Mouse (Mus musculus): ENCODE data around the gene Gm21976. TPM values are rescaled to one million over a fixed set of nuclear protein-coding genes. Genes with fewer than 3 reads are reported as not detected.
A peak's percentile ranks its signal among the peaks of the same experiment; 100 is the strongest.

The Gm21976 gene
- polyA plus RNA-seq, 1 experiment from 2014 or later = not detected

DNA sequence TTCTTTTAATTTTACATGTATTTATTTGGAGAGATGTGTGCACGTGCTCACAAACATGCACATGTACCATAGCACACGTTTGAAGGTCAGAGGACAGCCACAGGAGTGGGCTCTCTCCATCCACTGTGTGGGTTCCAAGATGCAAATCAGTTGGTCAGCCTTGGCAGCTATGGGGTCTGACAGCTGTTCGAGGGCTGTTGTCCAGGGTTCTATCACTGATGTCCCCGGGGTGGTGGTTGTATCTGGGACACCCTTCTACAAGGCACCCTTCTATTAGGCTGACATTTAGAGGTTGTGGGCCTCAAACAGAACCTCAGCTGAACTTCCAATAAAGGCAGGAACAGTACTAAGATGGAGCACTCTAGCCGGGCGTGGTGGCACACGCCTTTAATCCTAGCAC, 3.4 kb upstream of the Gm21976 start:
- H3K4me2 ChIP-seq = no peak overlapping the region
- DNase-seq (no peak), ATAC-seq (ENCODE audit: insufficient read depth) (no peak)
- H3K4me3 ChIP-seq (ENCODE audit: low read depth, low read length) = no peak overlapping the region
- H3K9me3 ChIP-seq (ENCODE audit: low read depth, low read length) = no peaks in the 10 kb centered on the region
- TF ChIP-seq CTCF (IDR thresholded peaks at IDR 0.05; ENCODE audit: low read depth) = no peak
- peaks cover 33% of the 10 kb centered on the region for H3K36me3 ChIP-seq (ENCODE audit: insufficient read depth)
- WGBS = 84% methylated on average over 7 of the region's 7 CpGs
- no peaks in the 10 kb centered on the region for H3K27me3 ChIP-seq (ENCODE audit: insufficient read depth, low read length)
- no peak overlapping the region for H3K9ac ChIP-seq
- no peaks in the 10 kb centered on the region for H3K4me1 ChIP-seq (ENCODE audit: insufficient read depth)
- H3K27ac ChIP-seq (ENCODE audit: low read depth) = no peak overlapping the region

DNA sequence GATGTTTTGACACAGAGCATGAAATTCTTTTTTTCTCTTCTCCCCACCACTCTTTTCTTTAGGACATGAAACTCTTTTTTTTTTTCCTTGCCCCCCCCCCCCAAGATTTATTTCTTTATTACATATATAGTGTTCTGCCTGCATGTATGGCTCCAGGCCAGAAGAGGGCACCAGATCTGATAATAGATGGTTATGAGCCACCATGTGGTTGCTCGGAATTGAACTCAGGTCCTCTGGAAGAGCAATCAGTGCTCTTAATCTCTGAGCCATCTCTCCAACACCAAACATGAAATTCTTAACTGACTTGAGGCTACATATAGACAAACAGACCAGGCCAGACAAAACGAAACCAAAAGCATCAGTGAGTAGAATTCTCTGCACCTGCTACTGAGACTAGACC, 2.2 kb upstream of the Gm21976 start:
- Histone ChIP-seq H3K4me2 (no peak overlapping the region), H3K9me3 (ENCODE audit: low read depth, low read length) (no peaks in the 10 kb centered on the region), H3K4me1 (ENCODE audit: insufficient read depth) (no peaks in the 10 kb centered on the region), H3K9ac (no peak overlapping the region), H3K27ac (ENCODE audit: low read depth) (no peak overlapping the region), H3K4me3 (ENCODE audit: low read depth, low read length) (no peak overlapping the region), H3K27me3 (ENCODE audit: insufficient read depth, low read length) (no peaks in the 10 kb centered on the region), H3K36me3 (ENCODE audit: insufficient read depth) (peaks cover 22% of the 10 kb centered on the region)
- DNase-seq = peak; percentile 16
- 81% methylated on average over 2 of the region's 2 CpGs for WGBS
- TF ChIP-seq CTCF (IDR thresholded peaks at IDR 0.05; ENCODE audit: low read depth) = no peak
- no peak for ATAC-seq (ENCODE audit: insufficient read depth)

DNA sequence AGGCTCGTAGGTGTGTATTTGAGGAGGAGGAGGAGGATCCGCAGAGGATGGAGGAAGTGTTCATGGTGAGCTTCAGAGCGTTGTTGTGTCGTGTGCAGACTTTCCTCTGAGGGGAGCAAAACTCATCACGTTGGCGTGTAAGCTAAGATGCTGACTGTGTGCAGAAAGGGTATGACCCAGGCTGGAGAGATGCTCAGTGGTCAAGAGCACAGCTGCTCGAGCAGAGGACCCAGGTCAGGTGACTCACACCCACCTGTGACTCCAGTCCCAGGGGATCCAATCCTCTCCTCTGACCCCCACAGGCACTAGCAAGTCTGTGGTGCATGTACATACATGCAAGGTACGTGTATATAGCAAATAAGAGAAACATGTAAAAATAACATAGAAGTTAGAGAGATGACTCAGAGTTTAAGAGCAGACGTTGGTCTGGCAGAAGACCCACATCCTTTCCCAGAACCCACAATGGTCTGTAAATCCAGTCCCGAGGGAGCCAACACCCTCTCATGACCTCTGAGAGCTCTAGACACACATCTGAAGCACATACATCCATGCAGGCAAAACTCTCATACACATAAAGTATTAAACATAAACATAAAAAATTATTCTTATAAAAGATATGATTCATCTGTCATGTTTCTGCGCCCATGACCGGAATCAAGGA, 1.4 kb downstream of the Gm21976 start:
- ATAC-seq (ENCODE audit: insufficient read depth) = no peak

GRCm38 (mm10) chr13:98290719-98291118, 11.0 kb downstream of the Gm21976 start:
- Histone ChIP-seq H3K27ac (ENCODE audit: low read depth) (no peak overlapping the region), H3K27me3 (ENCODE audit: insufficient read depth, low read length) (no peaks in the 10 kb centered on the region), H3K4me2 (no peak overlapping the region), H3K36me3 (ENCODE audit: insufficient read depth) (no peaks in the 10 kb centered on the region), H3K9ac (no peak overlapping the region), H3K4me1 (ENCODE audit: insufficient read depth) (no peaks in the 10 kb centered on the region), H3K4me3 (ENCODE audit: low read depth, low read length) (no peak overlapping the region), H3K9me3 (ENCODE audit: low read depth, low read length) (no peaks in the 10 kb centered on the region)
- 22% methylated on average over 2 of the region's 2 CpGs for WGBS
- TF ChIP-seq CTCF (IDR thresholded peaks at IDR 0.05; ENCODE audit: low read depth) = peak; percentile 15; the same call in 1 of the 2 replicates
- ATAC-seq (ENCODE audit: insufficient read depth) (no peak), DNase-seq (no peak)

More for the DNA sequence above, 1.4 kb downstream of the Gm21976 start:
- 74% methylated on average over 12 of the region's 12 CpGs for WGBS
- no peak overlapping the region for H3K4me2 ChIP-seq
- no peak overlapping the region for H3K4me3 ChIP-seq (ENCODE audit: low read depth, low read length)
- no peaks in the 10 kb centered on the region for H3K4me1 ChIP-seq (ENCODE audit: insufficient read depth)
- no peaks in the 10 kb centered on the region for H3K27me3 ChIP-seq (ENCODE audit: insufficient read depth, low read length)
- no peaks in the 10 kb centered on the region for H3K36me3 ChIP-seq (ENCODE audit: insufficient read depth)
- no peak for DNase-seq
- no peak for TF ChIP-seq CTCF (IDR thresholded peaks at IDR 0.05; ENCODE audit: low read depth)
- H3K9me3 ChIP-seq (ENCODE audit: low read depth, low read length) = no peaks in the 10 kb centered on the region
- no peak overlapping the region for H3K9ac ChIP-seq
- H3K27ac ChIP-seq (ENCODE audit: low read depth) = no peak overlapping the region

DNA sequence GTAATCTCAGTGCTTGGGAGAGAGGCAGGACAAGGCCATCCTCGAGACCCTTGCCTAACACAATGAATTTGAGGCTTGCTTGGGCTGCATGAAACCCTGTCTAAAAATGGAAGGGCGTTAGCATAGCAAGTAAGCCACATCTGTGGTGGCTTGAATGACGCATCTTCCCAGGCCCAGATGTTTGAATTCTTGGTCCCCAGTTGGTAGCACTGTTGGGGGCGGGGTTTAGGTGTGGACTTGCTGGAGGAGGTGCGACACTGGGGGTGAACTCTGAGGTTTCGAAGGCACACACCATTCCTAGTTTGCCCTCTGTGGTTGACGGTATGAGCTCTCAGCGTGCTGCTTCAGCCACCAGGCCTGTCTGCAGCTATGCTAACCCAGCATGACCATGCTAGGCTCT, 12.0 kb downstream of the Gm21976 start:
- H3K27me3 ChIP-seq (ENCODE audit: insufficient read depth, low read length) = no peaks in the 10 kb centered on the region
- ATAC-seq (ENCODE audit: insufficient read depth) (no peak), DNase-seq (no peak)
- H3K9me3 ChIP-seq (ENCODE audit: low read depth, low read length) = no peaks in the 10 kb centered on the region
- WGBS = 73% methylated on average over 8 of the region's 8 CpGs
- H3K36me3 ChIP-seq (ENCODE audit: insufficient read depth) = no peaks in the 10 kb centered on the region
- no peaks in the 10 kb centered on the region for H3K4me1 ChIP-seq (ENCODE audit: insufficient read depth)
- no peak overlapping the region for H3K27ac ChIP-seq (ENCODE audit: low read depth)
- no peak for TF ChIP-seq CTCF (IDR thresholded peaks at IDR 0.05; ENCODE audit: low read depth)
- H3K4me3 ChIP-seq (ENCODE audit: low read depth, low read length) = no peak overlapping the region
- H3K9ac ChIP-seq = no peak overlapping the region
- no peak overlapping the region for H3K4me2 ChIP-seq

GRCm38 (mm10) chr13:98296072-98296471, 16.4 kb downstream of the Gm21976 start:
- H3K4me1 ChIP-seq (ENCODE audit: insufficient read depth) = no peaks in the 10 kb centered on the region
- TF ChIP-seq CTCF (IDR thresholded peaks at IDR 0.05; ENCODE audit: low read depth) = no peak
- no peak overlapping the region for H3K27ac ChIP-seq (ENCODE audit: low read depth)
- H3K4me3 ChIP-seq (ENCODE audit: low read depth, low read length) = no peak overlapping the region
- no peak overlapping the region for H3K9ac ChIP-seq
- no peaks in the 10 kb centered on the region for H3K27me3 ChIP-seq (ENCODE audit: insufficient read depth, low read length)
- DNase-seq = peak; percentile 33
- ATAC-seq (ENCODE audit: insufficient read depth) = no peak; the same call in 1 of the 2 replicates
- no peaks in the 10 kb centered on the region for H3K36me3 ChIP-seq (ENCODE audit: insufficient read depth)
- H3K4me2 ChIP-seq = no peak overlapping the region
- no peaks in the 10 kb centered on the region for H3K9me3 ChIP-seq (ENCODE audit: low read depth, low read length)
- WGBS = 40% methylated on average over 5 of the region's 5 CpGs

- ATAC-seq (ENCODE audit: insufficient read depth) = no peak
- Histone ChIP-seq H3K4me1 (ENCODE audit: insufficient read depth) (no peaks in the 10 kb centered on the region), H3K4me3 (ENCODE audit: low read depth, low read length) (no peak overlapping the region), H3K9me3 (ENCODE audit: low read depth, low read length) (no peaks in the 10 kb centered on the region), H3K4me2 (no peak overlapping the region), H3K36me3 (ENCODE audit: insufficient read depth) (no peaks in the 10 kb centered on the region), H3K27me3 (ENCODE audit: insufficient read depth, low read length) (no peaks in the 10 kb centered on the region), H3K27ac (ENCODE audit: low read depth) (no peak overlapping the region), H3K9ac (no peak overlapping the region)
- 95% methylated on average over 6 of the region's 6 CpGs for WGBS
- no peak for DNase-seq
- peak; percentile 36; the same call in 1 of the 2 replicates for TF ChIP-seq CTCF (IDR thresholded peaks at IDR 0.05; ENCODE audit: low read depth)
Observed at GRCm38 (mm10) chr13:98297883-98298482, 18.3 kb downstream of the Gm21976 start.

Data from lung, embryonic 14.5 days (tissue).